Mouse (Mus musculus) heart, adult 11 months (tissue): ENCODE measurements at regions not wholly inside any gene's neighbourhood (a gene's known extent, or its start where the extent isn't known, plus 50 kb on each side); places are given as distances from the start of the nearest gene placed in this dataset.

Source experiments
- DNase-seq: peaks from one replicate; pipeline ENCODE4 v3.0.0; 2022

DNA sequence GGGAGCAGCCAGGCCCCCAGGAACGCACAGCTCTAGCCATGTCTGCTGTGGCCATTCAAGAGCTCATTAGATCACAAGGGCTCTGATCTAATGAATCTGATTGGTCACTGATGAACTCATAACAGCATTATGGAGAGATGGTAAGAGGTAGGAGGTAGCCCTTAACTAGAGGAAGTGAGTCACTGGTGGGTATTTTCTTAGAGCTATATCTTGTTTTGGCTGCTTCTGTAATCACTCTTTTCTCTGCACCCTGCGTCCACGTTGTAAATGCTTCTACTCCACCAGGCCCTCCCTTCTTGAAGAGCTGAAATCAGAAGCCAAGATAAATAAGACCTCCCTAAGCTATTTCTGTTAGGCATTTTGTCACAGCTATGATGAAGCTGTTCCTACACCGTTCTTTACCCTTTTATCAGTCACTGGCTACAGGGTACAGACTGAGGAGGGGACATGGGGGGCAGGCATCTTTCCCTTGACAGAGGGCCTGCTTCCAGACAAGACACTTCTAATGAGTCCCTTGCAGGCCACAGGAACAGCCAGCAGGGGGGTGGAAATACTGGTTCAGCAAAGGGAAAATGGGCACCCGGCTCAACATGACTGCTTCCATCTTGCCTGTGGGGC lies 412.1 kb downstream of the Pdcd6ip start:
- no peak for DNase-seq

GRCm38 (mm10) chr9:113287397-113287796 lies 420.7 kb downstream of the Pdcd6ip start:
- no peak for DNase-seq

DNA sequence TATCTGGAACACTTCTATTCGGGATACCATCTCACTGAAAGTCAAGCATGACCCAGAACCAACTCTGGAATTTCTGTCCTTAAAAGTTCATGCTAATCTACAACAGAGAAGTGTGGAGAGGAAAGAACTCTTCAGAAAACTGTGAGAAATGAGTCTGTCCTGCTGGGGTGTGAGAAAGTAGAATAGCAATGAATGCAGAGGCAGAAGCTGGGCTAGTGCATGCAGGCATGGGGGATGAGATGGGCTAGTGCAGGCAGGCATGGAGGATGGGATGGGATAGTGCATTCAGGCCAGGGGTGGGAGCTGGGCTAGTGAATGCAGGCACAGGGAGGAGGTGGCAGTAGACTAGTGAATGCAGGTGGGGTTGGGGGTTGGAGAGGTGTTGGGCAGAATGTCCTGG lies 424.8 kb downstream of the Pdcd6ip start:
- DNase-seq, result no peak

DNA sequence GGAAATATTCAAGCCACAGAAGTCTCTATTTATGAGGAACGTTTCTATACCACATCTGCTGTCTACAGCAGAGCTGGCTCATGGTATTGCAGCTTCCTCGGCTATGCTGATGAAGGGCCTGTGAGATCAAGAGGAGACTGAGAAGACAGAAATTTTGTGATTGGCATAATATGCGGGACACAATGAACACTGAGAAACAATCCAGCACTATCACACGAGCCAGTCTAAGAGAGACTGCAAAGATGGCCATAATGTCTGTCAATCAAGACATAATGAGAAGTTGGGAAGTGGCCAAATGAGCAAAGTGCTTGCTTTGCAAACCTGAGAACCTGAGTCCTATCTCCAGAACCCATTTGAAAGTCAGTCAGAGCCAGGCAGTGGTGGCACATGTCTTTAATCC lies 437.5 kb downstream of the Pdcd6ip start:
- peak; percentile 58 for DNase-seq

DNA sequence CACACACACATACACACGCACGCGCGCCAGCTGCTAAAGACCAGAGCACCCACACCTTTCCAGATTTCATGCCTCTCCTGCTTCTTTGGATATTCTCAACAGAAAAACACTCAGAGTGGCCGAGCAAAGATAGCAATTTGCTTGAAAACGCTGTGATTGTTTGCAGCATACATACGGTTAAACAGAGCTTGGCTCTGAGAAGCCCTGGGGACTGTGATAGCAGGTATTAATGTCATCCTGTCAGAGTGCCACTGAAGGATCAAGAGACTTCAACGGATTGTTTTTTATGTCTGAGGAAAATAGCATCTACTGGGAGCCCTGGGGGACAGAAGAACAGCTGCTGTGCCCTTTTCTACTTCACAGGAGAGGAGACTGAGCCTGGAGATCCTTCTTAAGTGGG lies 440.4 kb downstream of the Pdcd6ip start:
- DNase-seq, result peak; percentile 60

GRCm38 (mm10) chr9:113263636-113264035 lies 444.4 kb downstream of the Pdcd6ip start:
- peak; percentile 59 for DNase-seq

DNA sequence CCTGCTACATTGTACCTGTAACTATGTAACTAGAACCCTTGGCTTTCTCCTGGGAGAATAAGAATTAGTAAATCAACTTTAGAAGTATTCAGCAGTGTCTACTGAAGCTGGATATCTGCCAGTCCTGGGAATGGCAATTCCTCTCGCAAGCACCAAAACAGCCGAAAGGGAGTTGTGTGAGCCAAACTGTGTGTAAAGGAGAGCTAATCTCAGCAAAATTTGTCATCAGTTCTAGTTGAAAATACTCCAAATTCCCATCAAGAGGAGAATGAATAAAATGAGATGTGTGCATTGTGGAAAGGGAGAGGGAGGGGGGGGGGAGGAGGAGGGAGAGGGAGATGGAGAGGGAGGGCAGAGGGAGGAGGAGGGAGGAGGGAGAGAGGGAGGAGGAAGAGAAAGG lies 447.8 kb downstream of the Pdcd6ip start:
- DNase-seq, result no peak

DNA sequence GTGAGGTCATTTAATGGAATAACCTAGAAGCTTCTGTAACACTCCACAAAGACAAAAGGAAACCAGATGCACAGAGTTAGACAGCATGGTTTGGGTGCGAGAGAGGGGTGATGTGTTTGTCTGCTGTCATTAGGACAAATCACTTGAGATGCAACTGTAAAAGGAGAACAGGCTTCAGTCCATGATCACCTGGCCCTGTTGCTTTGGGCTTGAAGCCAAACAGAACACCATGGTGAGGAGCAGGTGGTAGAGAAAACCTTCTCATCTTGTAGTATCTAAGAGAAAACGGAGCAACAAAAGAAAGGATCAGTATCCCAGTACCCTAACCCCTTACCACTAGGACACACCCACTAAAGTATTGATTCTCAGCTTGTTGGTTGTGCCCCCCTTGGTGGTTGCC lies 449.5 kb downstream of the Pdcd6ip start:
- no peak for DNase-seq

DNA sequence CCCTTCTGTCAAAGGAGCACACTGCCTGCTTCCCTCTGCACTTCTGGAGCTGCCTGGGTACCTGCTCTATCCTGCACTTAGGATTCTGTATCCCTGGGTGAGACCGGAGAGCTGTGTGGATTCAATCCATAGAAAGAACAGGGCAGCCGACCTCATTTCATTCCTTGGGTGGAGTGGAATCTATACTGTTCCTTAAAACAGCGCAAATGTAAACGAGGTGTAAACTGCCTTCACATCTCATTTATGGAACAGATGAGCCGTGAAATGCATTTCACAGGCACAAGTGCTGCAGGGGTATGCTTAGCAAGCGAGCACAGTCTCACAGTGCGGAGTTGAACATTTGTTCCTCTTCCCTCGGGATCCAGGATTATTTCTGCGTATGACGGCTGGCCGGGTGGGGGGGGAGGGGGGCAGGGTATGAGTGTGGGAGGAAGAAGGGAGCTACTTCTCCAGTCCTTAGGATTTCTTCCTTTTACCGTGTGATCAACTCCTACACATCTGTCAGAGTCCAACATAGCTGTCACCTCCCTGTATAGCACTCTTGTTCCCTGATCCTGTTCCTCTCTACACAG lies 459.3 kb downstream of the Pdcd6ip start:
- no peak for DNase-seq

GRCm38 (mm10) chr9:113247950-113248349 lies 460.1 kb downstream of the Pdcd6ip start:
- DNase-seq, result no peak

DNA sequence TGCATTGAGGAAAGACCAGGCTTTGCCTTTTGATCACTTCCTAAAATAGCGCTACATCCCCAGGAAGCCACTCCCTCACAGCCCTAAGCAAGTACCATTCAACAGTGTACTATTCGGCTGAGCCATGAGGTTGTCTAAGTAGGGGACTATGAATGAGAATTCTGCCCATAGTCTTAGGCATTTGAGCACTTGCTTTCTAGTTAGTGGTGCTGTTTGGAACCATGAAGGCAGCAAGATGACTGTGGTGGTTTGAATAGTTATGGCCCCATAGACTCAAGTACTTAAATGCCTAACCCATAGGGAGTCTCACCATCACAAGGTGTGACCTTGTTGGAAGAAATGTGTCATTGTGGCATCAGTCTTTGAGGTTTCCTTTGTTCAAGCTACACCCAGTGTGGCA lies 464.2 kb downstream of the Pdcd6ip start:
- peak; percentile 62 for DNase-seq

GRCm38 (mm10) chr9:113233370-113233769 lies 474.7 kb downstream of the Pdcd6ip start:
- no peak for DNase-seq

GRCm38 (mm10) chr9:113229391-113229790 lies 478.7 kb downstream of the Pdcd6ip start:
- DNase-seq, result no peak

GRCm38 (mm10) chr9:113213930-113214329 lies 494.1 kb downstream of the Pdcd6ip start:
- DNase-seq, result no peak

GRCm38 (mm10) chr9:113212389-113212788 lies 495.7 kb downstream of the Pdcd6ip start:
- DNase-seq, result no peak

DNA sequence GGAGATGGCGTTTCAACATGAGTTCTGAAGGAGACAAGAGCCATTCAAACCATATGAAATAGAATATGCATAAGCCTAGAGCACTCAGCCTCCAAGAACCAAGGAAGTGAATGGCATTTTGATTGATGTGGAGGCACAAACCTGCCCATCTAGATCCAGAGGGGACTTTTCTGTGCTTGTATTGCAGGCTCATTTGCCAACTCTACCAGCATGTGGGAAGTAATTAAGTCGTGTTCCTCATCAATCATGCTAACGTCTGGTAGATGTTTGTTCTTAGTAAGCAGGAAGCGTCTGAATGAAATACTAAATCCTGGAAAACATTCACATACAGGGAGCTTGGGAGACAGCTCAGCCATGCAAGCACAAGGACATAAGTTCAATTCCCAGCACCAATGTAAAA lies 499.9 kb downstream of the Pdcd6ip start:
- DNase-seq, result no peak

GRCm38 (mm10) chr9:113199241-113199640 lies 508.8 kb downstream of the Pdcd6ip start:
- DNase-seq, result no peak

GRCm38 (mm10) chr9:113195556-113195955 lies 512.5 kb downstream of the Pdcd6ip start:
- no peak for DNase-seq

- DNase-seq, result no peak
Measured at GRCm38 (mm10) chr9:113192773-113193172, 515.3 kb downstream of the Pdcd6ip start.

DNA sequence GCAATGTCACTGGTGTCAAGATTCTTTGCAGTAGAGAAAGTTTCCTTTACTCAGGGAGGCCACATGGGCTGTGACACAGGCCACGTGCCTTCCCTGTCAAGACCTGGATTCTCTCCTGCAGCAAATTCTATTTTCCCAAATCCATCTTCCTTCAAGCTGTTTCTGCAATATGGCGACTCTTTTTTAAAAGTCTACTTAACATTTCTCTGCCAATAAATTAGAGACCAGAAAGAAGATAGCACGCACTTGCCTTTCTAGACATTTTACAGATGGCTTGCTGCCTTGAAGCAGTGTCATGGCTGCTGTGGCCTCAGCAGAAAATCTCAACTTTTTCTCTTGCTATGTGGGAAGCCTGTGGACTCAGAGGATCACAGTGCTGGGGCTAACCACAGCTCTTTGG lies 516.9 kb downstream of the Pdcd6ip start:
- DNase-seq, result peak; percentile 8

DNA sequence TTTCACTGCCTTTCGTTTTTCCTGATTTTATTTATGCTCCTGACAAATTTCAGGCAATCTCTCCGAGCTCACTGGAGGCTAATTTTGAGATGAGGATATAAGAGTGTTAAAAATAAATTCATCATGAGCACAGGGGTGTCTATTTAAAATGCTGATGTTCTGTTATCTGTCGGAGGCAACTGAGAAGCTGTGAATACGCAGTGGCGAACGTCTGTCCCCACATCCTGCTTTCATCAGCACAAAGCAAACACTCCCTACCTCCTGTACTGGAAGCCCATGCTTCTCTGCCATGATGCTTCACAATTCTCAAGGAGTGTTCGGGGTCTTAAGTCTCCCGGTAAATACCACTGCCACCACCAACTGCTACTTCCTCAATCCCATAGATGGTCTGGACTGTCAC lies 526.9 kb downstream of the Pdcd6ip start:
- no peak for DNase-seq

DNA sequence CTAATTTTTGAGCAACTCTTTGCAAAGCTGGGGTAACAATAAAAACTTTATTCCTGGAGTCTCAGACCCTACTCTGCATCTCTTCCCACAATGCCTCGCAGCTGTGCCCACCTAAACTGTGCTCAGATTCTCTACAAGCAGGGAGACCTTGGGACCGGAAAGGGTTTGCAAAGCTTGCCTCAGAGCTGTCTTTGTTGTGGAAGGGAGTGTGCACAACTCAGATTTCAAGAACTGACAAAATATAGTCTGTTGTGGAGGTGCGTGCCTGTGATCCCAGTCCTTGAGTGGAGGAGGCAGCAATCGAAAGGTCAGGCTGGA lies 530.2 kb downstream of the Pdcd6ip start:
- DNase-seq, result no peak

DNA sequence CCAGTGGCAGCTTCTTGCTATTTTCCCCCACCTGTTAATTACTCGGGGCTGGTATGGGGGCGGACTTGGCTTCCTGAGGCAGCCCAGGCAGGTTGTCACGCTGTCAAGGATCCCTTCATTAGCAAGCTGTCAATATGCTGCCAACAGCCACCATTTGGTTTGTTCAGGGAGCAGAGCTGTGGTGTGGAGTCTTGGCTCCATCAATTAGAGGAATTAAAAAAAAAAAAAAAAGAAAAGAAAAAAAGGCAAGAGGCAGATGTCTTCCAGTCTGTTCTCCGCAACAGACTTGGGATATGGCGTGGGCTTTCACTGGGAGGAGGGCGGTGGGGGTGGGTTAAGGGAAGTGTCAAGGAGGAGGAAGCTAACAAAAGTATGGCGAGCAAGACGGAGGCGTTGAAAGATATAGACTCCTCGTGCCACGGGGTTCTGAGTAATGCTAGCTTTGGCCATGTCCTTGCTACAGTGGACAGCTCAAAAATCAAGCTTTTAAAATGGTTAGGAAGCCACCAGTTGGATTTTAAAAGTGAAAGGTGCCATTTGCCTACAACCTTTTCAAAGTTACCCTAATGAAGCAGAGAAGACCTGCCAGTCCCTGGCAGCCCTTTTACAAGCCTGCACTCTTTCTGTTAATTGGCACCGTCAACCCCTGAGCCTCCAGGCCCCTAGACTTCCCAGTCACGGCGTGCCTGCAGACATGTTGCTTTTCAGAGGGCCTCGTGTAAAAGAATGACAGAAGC lies 530.7 kb downstream of the Pdcd6ip start:
- no peak for DNase-seq

DNA sequence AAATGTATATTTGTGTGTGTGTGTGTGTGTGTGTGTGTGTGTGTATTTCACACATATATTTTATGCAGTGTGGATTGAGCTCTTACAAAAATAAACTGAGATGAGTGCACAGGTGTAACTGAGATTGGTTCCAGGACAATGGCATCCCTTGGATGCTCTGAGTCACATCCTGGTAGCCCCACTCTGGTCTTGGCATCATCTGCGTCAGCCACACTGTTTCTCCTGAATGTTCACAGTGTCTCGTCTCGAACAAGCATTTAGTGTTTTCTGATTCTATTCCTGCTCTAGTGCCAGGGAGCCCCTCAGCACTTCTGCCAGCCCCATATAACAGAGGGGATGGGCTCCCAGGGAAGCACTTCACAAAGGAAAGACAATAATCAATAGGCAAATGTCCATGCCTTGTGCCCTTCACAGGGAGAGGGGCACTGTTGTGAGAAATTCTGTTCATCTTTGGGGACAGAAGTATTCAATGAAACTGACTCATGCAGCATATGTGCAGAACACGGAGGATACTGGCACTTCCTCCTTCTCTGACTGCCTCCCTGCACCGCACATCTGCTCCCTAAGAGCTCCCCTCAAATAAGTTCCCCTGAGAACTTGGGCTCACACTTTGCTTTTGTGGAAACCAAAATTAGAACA lies 536.2 kb downstream of the Pdcd6ip start:
- DNase-seq, result no peak
